Mouse (Mus musculus): ENCODE measurements around the gene Ktn1. TPM values are rescaled to one million over a fixed set of nuclear protein-coding genes. Genes with fewer than 3 reads are reported as not detected.

The Ktn1 gene
- polyA plus RNA-seq, 1 experiment, result 25.4 TPM

DNA sequence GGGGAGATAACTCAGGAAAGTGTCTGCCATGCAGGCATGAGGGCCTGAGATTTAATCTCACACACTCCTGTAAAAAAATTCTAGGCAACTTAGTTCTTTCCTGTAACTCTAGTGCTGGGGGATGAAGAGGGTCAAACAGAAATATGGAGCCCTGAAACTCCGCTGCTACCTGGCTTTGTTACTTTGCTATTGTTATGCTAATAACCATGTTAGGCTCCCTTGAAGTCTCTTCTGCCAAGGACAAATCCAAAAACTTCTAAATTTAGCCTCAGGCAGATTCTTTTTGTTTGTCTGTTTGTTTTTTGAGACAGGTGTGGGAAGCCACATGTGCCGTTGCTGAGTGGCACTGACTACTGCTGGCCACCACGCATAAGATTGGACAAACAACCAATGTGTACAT, 100.5 kb downstream of the Ktn1 start:
- TF ChIP-seq POLR2A (IDR thresholded peaks at IDR 0.05; ENCODE audit: borderline replicate concordance, low read depth, low read length) (no peak), CTCF (IDR thresholded peaks at IDR 0.05; ENCODE audit: low read depth, low read length) (no peak)

DNA sequence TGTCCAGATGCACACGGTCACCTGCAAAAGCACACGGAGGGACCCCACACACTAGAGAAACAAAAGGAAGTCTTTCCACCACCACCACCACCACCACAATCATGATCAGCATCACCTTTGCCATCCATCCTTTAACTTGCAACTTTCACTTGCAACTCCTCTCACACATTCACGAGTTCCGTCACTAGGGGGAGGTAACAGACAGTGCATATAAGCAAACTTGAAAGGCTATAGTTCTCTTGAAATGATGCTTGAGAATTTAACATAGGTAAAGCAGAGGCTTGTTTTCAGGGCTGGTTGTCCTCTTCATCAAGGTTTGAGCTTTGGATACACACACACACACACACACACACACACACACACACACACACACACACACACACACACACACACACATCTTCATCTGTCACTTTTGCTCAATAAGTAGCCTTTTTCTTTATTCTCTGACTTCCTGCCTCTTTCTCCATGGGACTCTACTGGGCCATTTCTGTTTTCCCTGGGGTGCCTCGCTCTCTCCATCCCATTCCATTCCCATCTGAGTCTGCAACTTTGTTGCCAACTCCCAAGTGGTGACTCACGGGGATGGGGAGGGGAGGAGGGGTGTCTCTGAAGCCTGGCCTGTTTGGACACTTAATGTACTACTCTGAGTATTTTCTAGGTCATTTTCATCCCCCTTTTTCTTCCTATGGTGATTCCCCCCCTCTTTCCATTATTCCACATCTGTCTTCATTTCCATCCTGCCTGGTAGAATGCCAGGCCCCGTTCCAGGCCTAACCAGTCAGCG, 103.4 kb downstream of the Ktn1 start:
- H3K27ac ChIP-seq (ENCODE audit: insufficient read depth, low read depth, low read length), result no peak overlapping the region
- peaks cover 3% of the 10 kb centered on the region for H3K4me1 ChIP-seq (ENCODE audit: control insufficient read depth, insufficient read depth, low read length)
- no peak overlapping the region for H3K4me3 ChIP-seq (ENCODE audit: insufficient read depth, low read length)
- TF ChIP-seq CTCF (IDR thresholded peaks at IDR 0.05; ENCODE audit: low read depth, low read length) (no peak), POLR2A (IDR thresholded peaks at IDR 0.05; ENCODE audit: borderline replicate concordance, low read depth, low read length) (no peak)

More for the DNA sequence above, 100.5 kb downstream of the Ktn1 start:
- Histone ChIP-seq H3K4me1 (ENCODE audit: control insufficient read depth, insufficient read depth, low read length) (no peaks in the 10 kb centered on the region), H3K27ac (ENCODE audit: insufficient read depth, low read depth, low read length) (no peak overlapping the region), H3K4me3 (ENCODE audit: insufficient read depth, low read length) (no peak overlapping the region)

DNA sequence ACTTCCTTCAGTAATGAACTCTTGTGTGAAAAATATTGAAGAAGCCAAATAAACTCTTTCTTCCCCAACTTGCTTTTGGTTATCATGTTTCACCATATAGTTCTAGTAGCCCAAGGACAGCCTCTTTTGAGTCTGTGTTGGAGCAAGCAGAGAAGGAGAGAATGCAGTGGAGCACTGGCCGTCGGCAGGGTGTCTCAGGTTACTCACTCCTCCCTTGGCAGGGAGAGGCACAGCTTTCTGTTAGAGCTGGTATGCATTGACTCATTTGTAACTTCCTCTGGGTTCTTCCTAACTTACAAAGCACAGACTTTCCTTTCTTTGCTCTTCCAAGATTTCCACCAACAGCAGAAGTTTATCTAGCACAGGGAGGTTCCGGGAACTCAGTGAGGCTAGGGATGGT, 105.3 kb downstream of the Ktn1 start:
- no peak for TF ChIP-seq POLR2A (IDR thresholded peaks at IDR 0.05; ENCODE audit: borderline replicate concordance, low read depth, low read length)
- no peak for TF ChIP-seq CTCF (IDR thresholded peaks at IDR 0.05; ENCODE audit: low read depth, low read length)
- Histone ChIP-seq H3K4me1 (ENCODE audit: control insufficient read depth, insufficient read depth, low read length) (peaks cover 3% of the 10 kb centered on the region), H3K4me3 (ENCODE audit: insufficient read depth, low read length) (no peak overlapping the region), H3K27ac (ENCODE audit: insufficient read depth, low read depth, low read length) (no peak overlapping the region)

DNA sequence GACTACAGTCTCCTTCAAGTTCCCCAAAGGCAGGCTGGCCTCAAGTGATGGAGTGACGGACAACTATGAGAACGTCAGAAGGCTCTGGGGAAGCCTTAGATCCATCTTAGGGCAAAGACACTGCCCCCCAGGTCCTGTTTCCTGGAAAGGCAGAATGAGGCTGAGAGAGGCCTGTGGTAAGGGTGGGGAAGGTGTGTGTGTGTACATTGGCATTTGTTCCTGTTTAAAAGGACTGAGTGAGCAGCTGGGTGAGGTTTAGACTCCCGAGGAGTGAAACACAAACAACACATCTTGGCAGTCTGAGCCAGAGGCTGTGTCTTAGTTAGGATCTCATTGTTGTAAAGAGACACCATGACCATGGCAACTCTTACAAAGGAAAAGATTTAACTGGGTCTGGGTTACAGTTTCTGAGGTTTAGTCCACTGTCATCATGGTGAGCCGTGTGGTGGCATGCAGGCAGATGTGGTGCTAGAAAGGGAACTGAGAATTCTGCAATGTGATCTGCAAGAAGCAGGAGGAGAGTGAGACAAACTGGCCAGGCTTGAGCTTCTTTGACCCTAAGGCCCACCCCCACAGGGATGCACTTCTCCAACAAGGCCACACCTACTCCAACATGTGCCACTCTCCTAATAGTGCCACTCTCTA, 106.1 kb downstream of the Ktn1 start:
- no peak for TF ChIP-seq CTCF (IDR thresholded peaks at IDR 0.05; ENCODE audit: low read depth, low read length)
- no peak for TF ChIP-seq POLR2A (IDR thresholded peaks at IDR 0.05; ENCODE audit: borderline replicate concordance, low read depth, low read length)
- Histone ChIP-seq H3K27ac (ENCODE audit: insufficient read depth, low read depth, low read length) (no peak overlapping the region), H3K4me1 (ENCODE audit: control insufficient read depth, insufficient read depth, low read length) (peaks cover 3% of the 10 kb centered on the region), H3K4me3 (ENCODE audit: insufficient read depth, low read length) (no peak overlapping the region)

DNA sequence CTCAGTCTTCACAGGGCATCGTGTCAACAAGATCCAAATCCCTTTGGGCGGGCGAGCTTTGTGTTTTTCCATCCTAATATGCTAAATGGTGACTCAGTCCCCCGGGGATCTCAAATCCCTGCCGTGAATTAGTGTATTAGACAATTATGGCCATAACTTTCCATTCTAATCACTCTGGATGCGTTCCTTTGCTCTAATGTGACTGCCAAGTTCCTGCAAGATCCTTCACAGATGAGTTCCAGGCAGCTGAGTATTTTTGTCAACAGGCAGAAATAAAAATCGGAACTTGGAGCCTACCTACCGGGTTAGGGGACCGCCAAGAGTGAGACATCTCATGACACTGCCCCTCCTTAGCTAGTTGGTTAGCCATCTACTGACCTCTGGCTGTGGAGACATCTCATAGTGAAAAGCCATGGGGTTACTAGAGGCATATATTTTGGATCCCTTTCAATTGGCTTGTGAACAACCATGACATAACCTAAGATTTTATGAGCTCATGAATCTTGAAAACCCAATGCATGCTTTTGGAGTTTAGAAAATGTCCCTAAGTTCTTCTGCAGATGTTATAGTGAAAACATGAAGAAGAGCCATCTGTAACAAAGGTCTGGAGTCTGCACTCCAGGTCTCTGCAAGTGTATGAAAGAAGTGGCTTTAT, 108.3 kb downstream of the Ktn1 start:
- TF ChIP-seq POLR2A (IDR thresholded peaks at IDR 0.05; ENCODE audit: borderline replicate concordance, low read depth, low read length) (no peak), CTCF (IDR thresholded peaks at IDR 0.05; ENCODE audit: low read depth, low read length) (no peak)
- no peak overlapping the region for H3K4me3 ChIP-seq (ENCODE audit: insufficient read depth, low read length)
- H3K27ac ChIP-seq (ENCODE audit: insufficient read depth, low read depth, low read length), result no peak overlapping the region
- H3K4me1 ChIP-seq (ENCODE audit: control insufficient read depth, insufficient read depth, low read length), result peaks cover 3% of the 10 kb centered on the region

DNA sequence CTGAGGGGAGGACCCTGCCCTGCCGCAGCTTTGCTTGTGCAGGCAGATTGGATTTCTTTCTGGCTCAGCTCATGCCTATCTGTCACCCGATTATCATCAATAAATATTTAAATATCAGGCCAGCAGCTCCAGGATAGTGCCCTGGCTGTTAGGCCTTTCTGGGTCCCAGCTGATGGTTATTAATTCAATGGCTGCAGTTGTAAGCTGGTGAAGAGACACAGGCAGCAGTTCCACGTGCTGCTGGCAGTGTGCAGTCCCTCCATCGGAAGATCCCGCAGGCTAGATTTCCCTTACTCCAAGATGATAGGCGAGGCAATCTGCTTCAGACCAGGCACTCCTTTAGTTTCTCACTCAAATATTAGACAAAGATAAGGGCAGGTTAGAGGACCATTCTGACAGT, 116.9 kb downstream of the Ktn1 start:
- H3K27ac ChIP-seq (ENCODE audit: insufficient read depth, low read depth, low read length), result no peak overlapping the region
- no peaks in the 10 kb centered on the region for H3K4me1 ChIP-seq (ENCODE audit: control insufficient read depth, insufficient read depth, low read length)
- no peak for TF ChIP-seq POLR2A (IDR thresholded peaks at IDR 0.05; ENCODE audit: borderline replicate concordance, low read depth, low read length)
- no peak for TF ChIP-seq CTCF (IDR thresholded peaks at IDR 0.05; ENCODE audit: low read depth, low read length)
- no peak overlapping the region for H3K4me3 ChIP-seq (ENCODE audit: insufficient read depth, low read length)

DNA sequence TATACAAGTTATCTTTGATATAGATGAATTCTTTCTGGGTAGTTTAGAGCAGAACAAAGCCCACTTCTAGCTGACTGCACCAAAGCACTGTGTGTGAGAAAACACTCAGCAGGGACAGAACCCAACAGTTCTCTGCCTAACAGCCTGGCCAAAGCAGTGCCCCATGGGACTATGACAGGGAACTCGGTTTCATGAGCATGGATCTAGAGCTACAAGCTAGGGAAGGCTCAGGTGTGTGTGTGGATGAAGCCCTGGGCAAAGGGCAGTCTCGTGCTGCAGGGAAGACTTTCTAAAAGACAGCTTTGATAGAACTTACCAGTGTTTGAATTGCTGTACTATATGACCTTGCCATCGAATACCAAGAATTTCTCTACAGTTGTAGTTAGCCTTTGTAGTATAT, 117.5 kb downstream of the Ktn1 start:
- no peak for TF ChIP-seq CTCF (IDR thresholded peaks at IDR 0.05; ENCODE audit: low read depth, low read length)
- Histone ChIP-seq H3K4me1 (ENCODE audit: control insufficient read depth, insufficient read depth, low read length) (no peaks in the 10 kb centered on the region), H3K4me3 (ENCODE audit: insufficient read depth, low read length) (no peak overlapping the region), H3K27ac (ENCODE audit: insufficient read depth, low read depth, low read length) (no peak overlapping the region)

DNA sequence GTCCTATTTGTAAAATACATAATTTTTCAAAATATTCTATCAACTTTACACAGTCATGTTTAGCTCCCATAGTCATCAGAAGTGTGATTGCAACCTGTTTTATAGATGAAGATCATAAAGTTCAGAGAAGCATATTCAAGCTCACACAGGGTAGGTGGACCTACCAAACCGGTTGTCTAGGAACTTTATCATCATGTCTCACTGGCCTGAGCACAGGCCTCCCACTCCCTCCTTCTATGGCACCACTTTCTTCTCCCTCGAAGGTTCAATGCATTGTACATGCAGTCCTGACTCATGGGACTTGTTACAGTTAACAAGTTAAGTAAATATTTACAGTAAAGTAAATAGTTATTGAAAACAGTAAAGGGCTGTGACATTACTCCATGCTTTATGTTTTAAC, 118.1 kb downstream of the Ktn1 start:
- Histone ChIP-seq H3K4me3 (ENCODE audit: insufficient read depth, low read length) (no peak overlapping the region), H3K27ac (ENCODE audit: insufficient read depth, low read depth, low read length) (no peak overlapping the region), H3K4me1 (ENCODE audit: control insufficient read depth, insufficient read depth, low read length) (no peaks in the 10 kb centered on the region)
- TF ChIP-seq CTCF (IDR thresholded peaks at IDR 0.05; ENCODE audit: low read depth, low read length) (no peak), POLR2A (IDR thresholded peaks at IDR 0.05; ENCODE audit: borderline replicate concordance, low read depth, low read length) (no peak)

DNA sequence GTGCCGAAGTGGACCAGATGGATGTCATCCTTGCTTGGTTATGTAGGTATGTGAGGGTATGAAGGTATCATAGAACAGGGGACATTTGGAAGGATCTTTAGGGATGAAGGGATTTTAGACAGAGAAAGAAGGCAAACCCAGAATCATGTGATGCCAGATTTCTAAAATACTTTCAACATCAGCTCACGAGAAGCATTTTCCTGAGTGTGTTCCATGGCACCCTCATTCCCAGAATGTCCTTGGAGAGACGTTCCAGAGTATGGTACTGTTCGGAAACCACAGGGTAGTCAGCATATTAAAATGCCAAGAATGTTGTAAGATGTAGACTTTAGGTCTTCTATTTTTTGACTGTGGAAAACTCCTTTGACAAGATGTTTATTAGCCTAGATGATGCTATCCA, 123.2 kb downstream of the Ktn1 start:
- Histone ChIP-seq H3K27ac (ENCODE audit: insufficient read depth, low read depth, low read length) (no peak overlapping the region), H3K4me3 (ENCODE audit: insufficient read depth, low read length) (no peak overlapping the region), H3K4me1 (ENCODE audit: control insufficient read depth, insufficient read depth, low read length) (no peaks in the 10 kb centered on the region)
- no peak for TF ChIP-seq CTCF (IDR thresholded peaks at IDR 0.05; ENCODE audit: low read depth, low read length)
- no peak for TF ChIP-seq POLR2A (IDR thresholded peaks at IDR 0.05; ENCODE audit: borderline replicate concordance, low read depth, low read length)

DNA sequence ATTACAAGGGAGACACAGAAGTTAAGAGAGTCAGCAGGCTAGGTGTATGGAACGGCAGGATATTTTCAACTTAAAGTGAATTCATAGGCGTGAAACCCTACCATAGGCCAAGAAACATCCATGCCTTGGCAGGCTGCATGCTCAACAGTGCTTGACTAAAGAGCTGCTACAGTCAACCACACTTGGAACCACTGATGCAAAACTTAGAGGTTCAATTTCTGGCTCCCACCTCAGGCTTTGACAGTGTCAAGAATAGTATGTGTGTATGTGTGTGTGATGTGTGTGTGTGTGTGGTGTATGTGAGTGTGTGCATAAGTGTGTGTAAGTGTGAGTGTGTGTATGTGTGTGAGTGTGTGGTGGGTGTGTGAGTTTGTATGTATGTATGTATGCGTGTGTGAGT, 127.3 kb downstream of the Ktn1 start:
- H3K27ac ChIP-seq (ENCODE audit: insufficient read depth, low read depth, low read length), result no peak overlapping the region
- TF ChIP-seq CTCF (IDR thresholded peaks at IDR 0.05; ENCODE audit: low read depth, low read length) (no peak), POLR2A (IDR thresholded peaks at IDR 0.05; ENCODE audit: borderline replicate concordance, low read depth, low read length) (no peak)
- no peaks in the 10 kb centered on the region for H3K4me1 ChIP-seq (ENCODE audit: control insufficient read depth, insufficient read depth, low read length)
- H3K4me3 ChIP-seq (ENCODE audit: insufficient read depth, low read length), result no peak overlapping the region

Data from bone marrow macrophage, adult 2 months (primary cell).